Mouse (Mus musculus): ENCODE measurements at regions not wholly inside any gene's neighbourhood (a gene's known extent, or its start where the extent isn't known, plus 50 kb on each side); places are given as distances from the start of the nearest gene placed in this dataset. TPM values are rescaled to one million over a fixed set of nuclear protein-coding genes. Genes with fewer than 3 reads are reported as not detected.

GRCm38 (mm10) chr13:98555693-98556092 is 63.9 kb upstream of the Gm10320 start:
- 46% methylated on average over 6 of the region's 6 CpGs for WGBS
- Histone ChIP-seq H3K9ac (ENCODE audit: low read depth, low read length) (no peak overlapping the region), H3K4me1 (ENCODE audit: control insufficient read depth, insufficient read depth, low read length) (peaks cover 15% of the 10 kb centered on the region), H3K9me3 (ENCODE audit: control insufficient read depth, low read length) (no peaks in the 10 kb centered on the region), H3K36me3 (ENCODE audit: control insufficient read depth, insufficient read depth, low read length) (no peaks in the 10 kb centered on the region), H3K4me3 (ENCODE audit: low read depth, low read length) (no peak overlapping the region), H3K27ac (replicated peaks; ENCODE audit: low read depth, low read length) (peak overlapping the region; percentile 36; the same call in 1 of the 2 replicates), H3K27me3 (replicated peaks; ENCODE audit: control insufficient read depth, insufficient read depth, low read length) (no peaks in the 10 kb centered on the region), H3K4me2 (ENCODE audit: low read depth, low read length) (0 out of 2 replicates have a peak overlapping the region, but pooled peaks have one; percentile 10)
- peak; percentile 68; the same call in 1 of the 2 replicates for ATAC-seq (ENCODE audit: low read depth)
- DNase-seq (ENCODE audit: low spot score), result peak; percentile 77

- Histone ChIP-seq H3K27ac (replicated peaks; ENCODE audit: low read depth, low read length) (no peak overlapping the region), H3K4me3 (ENCODE audit: low read depth, low read length) (no peak overlapping the region), H3K36me3 (ENCODE audit: control insufficient read depth, insufficient read depth, low read length) (no peaks in the 10 kb centered on the region), H3K4me1 (ENCODE audit: control insufficient read depth, insufficient read depth, low read length) (peaks cover 17% of the 10 kb centered on the region), H3K4me2 (ENCODE audit: low read depth, low read length) (no peak overlapping the region), H3K9me3 (ENCODE audit: control insufficient read depth, low read length) (no peaks in the 10 kb centered on the region), H3K27me3 (replicated peaks; ENCODE audit: control insufficient read depth, insufficient read depth, low read length) (no peaks in the 10 kb centered on the region), H3K9ac (ENCODE audit: low read depth, low read length) (no peak overlapping the region)
- 42% methylated on average over 13 of the region's 13 CpGs for WGBS
- ATAC-seq (ENCODE audit: low read depth) (no peak), DNase-seq (ENCODE audit: low spot score) (peak; percentile 44)
These were observed 59.7 kb upstream of the Gm10320 start for GRCm38 (mm10) chr13:98551471-98552020.

GRCm38 (mm10) chr13:98547223-98547622 is 55.4 kb upstream of the Gm10320 start:
- ATAC-seq (ENCODE audit: low read depth) (no peak), DNase-seq (ENCODE audit: low spot score) (no peak)
- no peaks in the 10 kb centered on the region for H3K9me3 ChIP-seq (ENCODE audit: control insufficient read depth, low read length)
- H3K4me3 ChIP-seq (ENCODE audit: low read depth, low read length), result no peak overlapping the region
- H3K27ac ChIP-seq (replicated peaks; ENCODE audit: low read depth, low read length), result no peak overlapping the region
- peaks cover 12% of the 10 kb centered on the region; the same call in 1 of the 2 replicates for H3K4me1 ChIP-seq (ENCODE audit: control insufficient read depth, insufficient read depth, low read length)
- no peaks in the 10 kb centered on the region for H3K36me3 ChIP-seq (ENCODE audit: control insufficient read depth, insufficient read depth, low read length)
- no peaks in the 10 kb centered on the region for H3K27me3 ChIP-seq (replicated peaks; ENCODE audit: control insufficient read depth, insufficient read depth, low read length)
- 69% methylated on average over 5 of the region's 5 CpGs for WGBS
- no peak overlapping the region for H3K9ac ChIP-seq (ENCODE audit: low read depth, low read length)
- no peak overlapping the region for H3K4me2 ChIP-seq (ENCODE audit: low read depth, low read length)

- Histone ChIP-seq H3K27me3 (replicated peaks; ENCODE audit: control insufficient read depth, insufficient read depth, low read length) (no peaks in the 10 kb centered on the region), H3K27ac (replicated peaks; ENCODE audit: low read depth, low read length) (peak overlapping the region; percentile 61), H3K4me3 (ENCODE audit: low read depth, low read length) (no peak overlapping the region), H3K9ac (ENCODE audit: low read depth, low read length) (no peak overlapping the region), H3K4me1 (ENCODE audit: control insufficient read depth, insufficient read depth, low read length) (peaks cover 12% of the 10 kb centered on the region; the same call in 1 of the 2 replicates), H3K36me3 (ENCODE audit: control insufficient read depth, insufficient read depth, low read length) (no peaks in the 10 kb centered on the region), H3K4me2 (ENCODE audit: low read depth, low read length) (no peak overlapping the region), H3K9me3 (ENCODE audit: control insufficient read depth, low read length) (no peaks in the 10 kb centered on the region)
- DNase-seq (ENCODE audit: low spot score) (peak; percentile 64), ATAC-seq (ENCODE audit: low read depth) (peak; percentile 68; the same call in 1 of the 2 replicates)
- WGBS, result 44% methylated on average over 5 of the region's 5 CpGs
These were observed 54.3 kb upstream of the Gm10320 start for GRCm38 (mm10) chr13:98546116-98546515.

- H3K9ac ChIP-seq (ENCODE audit: low read depth, low read length), result no peak overlapping the region
- no peak overlapping the region for H3K4me2 ChIP-seq (ENCODE audit: low read depth, low read length)
- WGBS, result 53% methylated on average over 5 of the region's 5 CpGs
- H3K27ac ChIP-seq (replicated peaks; ENCODE audit: low read depth, low read length), result peak overlapping the region; percentile 61; the same call in 1 of the 2 replicates
- ATAC-seq (ENCODE audit: low read depth) (peak; percentile 15; the same call in 1 of the 2 replicates), DNase-seq (ENCODE audit: low spot score) (peak; percentile 50)
- H3K27me3 ChIP-seq (replicated peaks; ENCODE audit: control insufficient read depth, insufficient read depth, low read length), result no peaks in the 10 kb centered on the region
- peaks cover 11% of the 10 kb centered on the region; the same call in 1 of the 2 replicates for H3K4me1 ChIP-seq (ENCODE audit: control insufficient read depth, insufficient read depth, low read length)
- H3K36me3 ChIP-seq (ENCODE audit: control insufficient read depth, insufficient read depth, low read length), result no peaks in the 10 kb centered on the region
- H3K4me3 ChIP-seq (ENCODE audit: low read depth, low read length), result no peak overlapping the region
- no peaks in the 10 kb centered on the region for H3K9me3 ChIP-seq (ENCODE audit: control insufficient read depth, low read length)
These were observed 53.6 kb upstream of the Gm10320 start for GRCm38 (mm10) chr13:98545398-98545797.

GRCm38 (mm10) chr13:98544051-98544450 is 52.2 kb upstream of the Gm10320 start:
- no peak for ATAC-seq (ENCODE audit: low read depth)
- H3K9ac ChIP-seq (ENCODE audit: low read depth, low read length), result no peak overlapping the region

More at GRCm38 (mm10) chr13:98544051-98544450, 52.2 kb upstream of the Gm10320 start:
- H3K9me3 ChIP-seq (ENCODE audit: control insufficient read depth, low read length), result no peaks in the 10 kb centered on the region
- peaks cover 9% of the 10 kb centered on the region; the same call in 1 of the 2 replicates for H3K4me1 ChIP-seq (ENCODE audit: control insufficient read depth, insufficient read depth, low read length)
- H3K36me3 ChIP-seq (ENCODE audit: control insufficient read depth, insufficient read depth, low read length), result no peaks in the 10 kb centered on the region
- H3K4me2 ChIP-seq (ENCODE audit: low read depth, low read length), result no peak overlapping the region
- no peaks in the 10 kb centered on the region for H3K27me3 ChIP-seq (replicated peaks; ENCODE audit: control insufficient read depth, insufficient read depth, low read length)
- DNase-seq (ENCODE audit: low spot score), result no peak
- no peak overlapping the region for H3K4me3 ChIP-seq (ENCODE audit: low read depth, low read length)
- WGBS, result 89% methylated on average over 10 of the region's 10 CpGs
- H3K27ac ChIP-seq (replicated peaks; ENCODE audit: low read depth, low read length), result no peak overlapping the region

Small RNA genes lying in the stretch of these regions (microRNA-seq; reads per million reads assigned to microRNA genes)
- gene Gm22698 (ENCODE audit: borderline number of aligned reads), result not detected

All from embryonic facial prominence, embryonic 14.5 days (tissue).